Mouse (Mus musculus) ES-Bruce4 (cell line): ENCODE data around the gene Gm17190.

ENCODE experiments used
- CTCF ChIP-seq: IDR thresholded peaks from one replicate; pipeline ENCODE4 v1.8.1; 2011; ENCODE audit warnings: low read depth, low read length
- EP300 ChIP-seq: IDR thresholded peaks from 2 replicates; pipeline ENCODE4 v1.6.1; 2011; ENCODE audit warnings: low read depth, low read length; ENCODE audit not compliant: insufficient read depth
- POLR2A ChIP-seq: IDR thresholded peaks from one replicate; pipeline ENCODE4 v1.8.1; 2011; ENCODE audit warnings: low read length; ENCODE audit not compliant: insufficient read depth

GRCm38 (mm10) chr13:96052755-96053154, 29.1 kb upstream of the Gm17190 start:
- no peak for TF ChIP-seq EP300
- no peak for TF ChIP-seq POLR2A
- no peak for TF ChIP-seq CTCF
